Mouse (Mus musculus) megakaryocyte-erythroid progenitor cell, adult 5 weeks (primary cell): ENCODE data around the gene Pros1. TPM values are rescaled to one million over a fixed set of nuclear protein-coding genes. Genes with fewer than 3 reads are reported as not detected.

Experiments used
- polyA plus RNA-seq: library from polyadenylated mRNA; stranded (reverse); fragments of >175 nt; gene quantifications from 2 replicates; pipeline ENCODE4 v1.2.3, GENCODE M21; 2012

Gene Pros1
- polyA plus RNA-seq, result 0.37 and 0.65 TPM in 2 replicates

DNA sequence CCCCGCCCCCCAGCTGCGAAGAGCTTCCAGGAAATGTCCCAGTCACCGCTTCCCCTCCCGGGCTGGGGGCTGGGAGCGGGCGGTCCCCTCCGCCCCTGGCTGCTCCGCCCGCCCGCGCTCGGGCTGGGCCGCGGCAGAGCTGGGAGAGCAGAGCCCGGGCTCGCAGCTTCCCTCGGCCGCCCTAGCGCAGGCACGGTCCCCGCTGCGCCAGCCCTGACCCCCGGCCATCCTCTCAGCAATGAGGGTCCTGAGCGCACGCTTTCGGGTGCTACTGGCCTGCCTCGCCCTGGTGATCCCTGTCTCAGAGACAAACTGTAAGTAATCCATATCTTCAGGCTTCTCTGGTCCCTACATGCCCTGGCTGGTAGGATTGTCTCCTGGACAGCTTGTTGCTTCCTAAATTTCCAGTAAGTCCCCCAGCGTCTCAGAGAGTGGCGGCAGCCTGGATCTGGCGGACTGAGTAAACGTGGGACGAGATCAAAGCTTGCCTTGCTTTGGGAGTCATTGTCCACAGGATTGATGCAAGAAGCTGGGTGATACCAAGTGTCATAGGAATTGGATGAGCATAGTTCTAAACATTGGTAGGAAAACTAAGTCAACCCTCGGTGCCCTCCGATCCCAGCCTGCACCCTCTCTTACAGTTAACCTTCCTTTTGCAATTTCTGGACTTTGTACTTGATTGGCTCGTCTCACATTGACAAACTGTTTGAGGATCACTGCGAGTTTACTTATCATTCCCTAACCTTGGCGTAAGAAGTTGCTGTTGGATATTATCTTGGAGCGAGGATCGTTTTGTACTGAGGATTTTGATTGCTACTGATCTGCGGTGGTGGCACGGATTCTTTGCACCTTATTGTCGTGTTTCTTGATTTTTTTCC, at the start of gene Pros1:
Gene Pros1, plus strand, starts transcription at position 117 of the 878 bp plus-strand sequence.

DNA sequence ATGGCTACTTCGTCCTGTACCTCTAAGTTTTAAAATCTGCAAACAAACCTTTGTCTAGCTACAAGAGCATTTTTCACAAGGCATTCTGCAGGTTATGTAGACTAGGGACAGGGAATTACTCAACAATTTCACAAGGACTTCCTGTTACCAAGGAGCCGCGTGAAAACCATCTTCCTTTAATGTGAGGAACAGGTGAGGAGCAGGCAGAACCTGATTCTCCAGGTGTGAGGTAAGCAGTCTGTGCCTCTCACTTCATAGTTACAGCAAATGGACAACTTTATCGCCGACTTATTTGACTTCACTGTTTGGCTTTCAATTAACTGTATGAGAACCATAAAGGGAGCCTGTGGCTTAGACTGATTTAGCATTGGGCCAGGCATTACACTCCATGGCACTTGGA, 39.6 kb upstream of the Pros1 start, which contains the start of gene Stx19:
Gene Stx19, plus strand, starts transcription at position 186 of the 400 bp plus-strand sequence.

DNA sequence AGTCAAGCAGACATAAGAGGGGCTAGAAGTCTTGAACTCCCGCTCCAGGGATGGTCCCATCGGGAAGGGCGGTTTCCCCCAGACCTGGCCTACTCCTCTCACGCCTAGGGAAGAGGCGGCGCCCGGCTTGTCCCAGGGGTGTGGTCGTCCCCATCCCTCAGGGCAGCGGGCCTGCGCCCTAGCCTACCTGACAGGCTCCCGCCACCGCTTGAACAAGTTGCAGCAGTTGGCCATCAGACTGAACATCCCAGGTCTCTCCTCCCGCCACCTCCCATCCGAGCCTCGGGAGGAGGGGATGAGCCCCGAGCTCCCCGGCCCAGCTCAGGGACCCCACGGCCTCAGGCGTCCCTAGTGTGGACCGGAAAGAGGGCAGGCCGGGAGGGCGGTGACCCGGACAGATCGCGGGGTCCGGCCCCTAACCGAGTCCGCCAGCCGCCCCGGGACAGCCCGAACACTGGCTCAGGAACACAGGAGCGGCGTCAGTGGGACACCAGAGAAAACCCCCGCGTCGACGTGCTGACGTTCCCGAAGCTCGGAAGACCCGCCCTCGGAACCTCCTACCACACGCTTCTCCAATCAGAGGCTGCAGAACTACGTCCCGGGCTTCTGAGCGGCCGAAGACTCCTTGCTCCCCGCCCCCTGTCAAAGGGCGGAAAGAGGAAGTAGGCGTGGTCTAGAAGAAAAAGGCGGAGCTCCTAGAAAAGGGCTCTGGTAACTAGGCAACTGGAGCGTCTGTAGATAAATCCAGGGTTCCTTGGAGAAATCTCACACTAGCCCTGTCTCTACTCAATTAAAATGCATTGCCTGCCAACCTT, 7.4 kb upstream of the Pros1 start, which contains the start of gene Arl13b:
Gene Arl13b, minus strand, starts transcription at position 543 of the 815 bp plus-strand sequence.

Other genes starting within 250 kb of the Pros1 start
- 1.6 and 2.5 TPM in 2 replicates for gene Nsun3, start 67.5 kb upstream of the Pros1 start, polyA plus RNA-seq
- gene Stx19, start 39.6 kb upstream of the Pros1 start, polyA plus RNA-seq, result 0.02 TPM in 1 of 2 replicates, not detected in the other
- 1.7 and 2.2 TPM in 2 replicates for gene Arl13b, start 7.3 kb upstream of the Pros1 start, polyA plus RNA-seq